Mouse (Mus musculus) bone marrow macrophage, adult 2 months (primary cell): Measurements from ENCODE around the gene Tshz2. TPM values are rescaled to one million over a fixed set of nuclear protein-coding genes. Genes with fewer than 3 reads are reported as not detected.

Experiments used
- H3K27ac ChIP-seq: 2 replicates; pipeline ENCODE4 v1.5.1; 2012; ENCODE audit warnings: low read depth, low read length; ENCODE audit not compliant: insufficient read depth
- H3K4me1 ChIP-seq: 2 replicates; pipeline ENCODE4 v1.6.1; 2012; ENCODE audit warnings: low read length; ENCODE audit not compliant: control insufficient read depth, insufficient read depth
- H3K4me3 ChIP-seq: 2 replicates; pipeline ENCODE4 v1.5.1; 2012; ENCODE audit warnings: mild to moderate bottlenecking, low read length, moderate library complexity; ENCODE audit not compliant: insufficient read depth
- CTCF ChIP-seq: IDR thresholded peaks from 2 replicates; pipeline ENCODE4 v1.5.1; 2012; ENCODE audit warnings: low read depth, mild to moderate bottlenecking, low read length, moderate library complexity
- POLR2A ChIP-seq: IDR thresholded peaks from 2 replicates; pipeline ENCODE4 v1.6.1; 2012; ENCODE audit warnings: mild to moderate bottlenecking, low read depth, low read length, borderline replicate concordance
- polyA plus RNA-seq: library from polyadenylated mRNA; stranded (reverse); fragments of >200 nt; gene quantifications from 2 replicates; pipeline ENCODE4 v1.2.4, GENCODE M21; 2012; ENCODE audit not compliant: missing spikeins, insufficient read depth, insufficient read length

Tshz2 gene
- polyA plus RNA-seq, 1 experiment: not detected

DNA sequence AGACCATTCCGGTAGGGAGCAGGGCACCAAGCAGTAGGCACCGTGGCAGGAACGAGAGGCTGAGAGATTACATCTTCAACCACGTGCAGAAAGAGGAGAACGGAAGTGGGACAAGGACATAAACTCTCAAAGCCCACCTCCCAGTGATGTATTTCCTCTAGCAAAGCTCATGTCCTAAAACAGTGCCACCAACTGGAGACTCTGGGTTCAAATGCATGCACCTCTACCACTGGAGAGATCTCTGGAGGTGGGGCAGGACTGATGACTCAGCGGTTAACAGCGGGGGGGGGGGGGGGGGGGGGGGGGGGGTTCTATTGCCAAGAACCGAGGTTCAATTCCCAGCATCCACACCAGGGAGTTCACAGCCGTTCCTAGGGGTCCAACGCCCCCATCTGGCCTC is 410.5 kb downstream of the Tshz2 start:
- TF ChIP-seq POLR2A (no peak), CTCF (no peak)
- Histone ChIP-seq H3K4me1 (no peaks in the 10 kb centered on the region), H3K27ac (no peak overlapping the region), H3K4me3 (no peak overlapping the region)

DNA sequence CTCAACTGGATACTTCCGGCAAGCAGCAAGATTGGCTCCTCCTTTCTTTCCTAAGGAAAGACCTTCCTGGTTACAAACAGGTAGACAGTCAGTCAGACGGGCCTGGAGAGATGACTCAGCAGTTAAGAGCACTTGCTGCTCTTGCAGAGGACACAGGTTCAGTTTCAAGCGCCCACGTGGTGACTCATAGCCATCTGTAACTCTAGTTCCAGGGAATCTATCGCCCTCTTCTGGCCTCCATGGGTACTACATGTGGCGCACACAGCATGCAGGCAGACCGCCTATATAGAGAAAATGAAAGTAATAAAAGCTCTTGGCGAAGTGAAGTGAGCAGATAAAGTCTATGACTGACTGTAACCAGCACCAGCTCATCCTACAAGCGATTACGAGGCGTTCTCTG is 413.1 kb downstream of the Tshz2 start:
- Histone ChIP-seq H3K4me3 (no peak overlapping the region), H3K27ac (no peak overlapping the region), H3K4me1 (no peaks in the 10 kb centered on the region)
- TF ChIP-seq CTCF (no peak; the same call in 1 of the 2 replicates), POLR2A (no peak)

DNA sequence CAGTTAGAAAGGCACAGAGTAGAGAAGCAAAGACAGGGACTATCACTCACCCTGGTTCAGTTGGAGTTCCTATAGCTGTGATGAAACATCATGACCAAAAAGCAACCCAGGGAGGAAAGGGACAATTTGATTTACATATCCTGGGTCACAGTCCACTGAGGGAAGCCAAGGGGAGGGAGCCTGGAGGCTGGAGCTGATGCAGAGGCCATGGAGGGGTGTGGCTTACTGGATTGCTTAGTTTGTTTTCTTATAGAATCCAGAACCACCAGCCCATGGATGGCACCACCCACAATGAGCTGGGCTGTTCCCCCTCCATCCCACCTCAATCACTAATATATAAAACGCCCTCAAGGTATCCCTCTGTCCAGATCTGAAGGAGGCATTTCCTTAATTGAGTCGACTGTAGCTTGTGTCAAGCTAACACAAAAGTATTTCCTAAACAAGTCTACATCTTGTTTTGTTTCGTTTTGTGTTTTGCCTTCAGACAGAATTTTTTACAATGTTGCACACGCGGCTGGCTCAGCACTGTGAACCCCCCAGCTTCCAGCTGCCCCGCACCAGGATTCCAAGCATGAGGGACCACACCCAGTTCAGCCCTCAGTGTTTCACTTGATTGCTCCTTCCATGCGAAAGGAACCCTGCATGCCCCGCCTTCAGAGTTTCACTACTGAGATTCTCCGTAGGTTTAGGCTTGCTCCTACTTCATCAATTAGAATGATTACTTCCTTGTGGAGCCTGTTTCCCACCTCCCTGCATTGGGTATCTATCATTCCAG is 413.7 kb downstream of the Tshz2 start:
- no peak for TF ChIP-seq CTCF
- H3K4me1 ChIP-seq: no peaks in the 10 kb centered on the region
- H3K27ac ChIP-seq: no peak overlapping the region
- H3K4me3 ChIP-seq: no peak overlapping the region

DNA sequence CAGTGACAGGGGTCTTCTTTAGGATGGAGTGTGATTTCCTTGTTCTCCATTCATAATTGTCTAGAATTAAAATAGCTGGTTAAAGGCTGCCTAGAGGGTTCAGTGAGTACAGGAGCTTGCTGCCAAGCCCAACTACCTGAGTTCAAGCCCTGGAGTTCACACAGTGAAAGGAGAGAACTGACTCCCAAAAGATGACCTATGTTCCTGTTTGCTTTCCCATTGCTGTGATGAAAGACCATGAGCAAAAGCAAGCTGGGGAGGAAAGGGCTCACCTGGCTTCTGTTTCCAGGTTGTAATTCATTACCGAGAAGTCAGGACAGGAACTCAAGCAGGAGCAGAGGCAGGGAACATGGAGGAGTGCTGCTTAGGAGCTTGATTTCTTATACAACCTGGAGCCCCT is 416.0 kb downstream of the Tshz2 start:
- no peak for TF ChIP-seq CTCF
- no peak for TF ChIP-seq POLR2A
- Histone ChIP-seq H3K4me1 (no peaks in the 10 kb centered on the region), H3K27ac (no peak overlapping the region), H3K4me3 (no peak overlapping the region)

DNA sequence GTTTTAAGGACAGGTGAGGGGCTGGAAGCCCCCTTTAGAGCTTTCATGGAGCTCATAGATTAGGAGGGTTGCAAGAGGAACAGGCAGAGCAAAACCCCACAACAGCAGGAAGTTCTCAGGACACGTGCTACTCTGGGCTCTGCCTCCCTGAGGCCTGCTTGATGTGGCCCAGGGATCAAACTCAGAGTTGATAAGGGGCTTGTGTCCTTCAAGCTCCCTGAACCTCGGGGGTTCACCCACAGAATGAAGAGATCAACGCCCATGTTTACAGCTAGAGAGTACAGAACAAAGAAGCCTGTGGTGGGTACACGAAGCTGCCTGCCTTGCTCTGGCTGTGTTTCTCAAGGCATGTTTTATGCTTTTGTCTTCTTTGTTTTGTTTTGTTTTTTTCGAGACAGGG is 417.8 kb downstream of the Tshz2 start:
- H3K27ac ChIP-seq: no peak overlapping the region
- no peaks in the 10 kb centered on the region for H3K4me1 ChIP-seq
- TF ChIP-seq POLR2A (no peak), CTCF (no peak)
- H3K4me3 ChIP-seq: no peak overlapping the region

DNA sequence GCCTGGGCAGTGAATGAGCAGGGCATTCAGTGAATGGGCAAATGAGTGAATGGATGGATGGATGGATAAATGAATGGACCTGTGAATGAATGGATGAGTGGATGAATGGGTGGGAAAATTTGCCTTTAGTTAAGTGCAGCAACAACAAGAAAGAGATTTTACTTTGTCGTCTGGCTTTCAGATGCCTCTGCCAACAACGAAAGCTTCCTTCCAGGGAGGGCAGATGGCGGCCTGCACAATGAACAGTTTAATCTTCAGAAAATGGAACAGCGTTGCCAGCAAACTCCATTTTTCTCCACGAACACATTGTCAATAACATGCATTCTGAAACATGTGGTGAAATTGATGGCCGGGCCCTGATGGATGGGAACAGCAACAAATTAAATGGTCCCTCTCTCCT is 418.6 kb downstream of the Tshz2 start:
- Histone ChIP-seq H3K4me1 (no peaks in the 10 kb centered on the region), H3K4me3 (no peak overlapping the region), H3K27ac (no peak overlapping the region)
- no peak for TF ChIP-seq CTCF
- TF ChIP-seq POLR2A: no peak

DNA sequence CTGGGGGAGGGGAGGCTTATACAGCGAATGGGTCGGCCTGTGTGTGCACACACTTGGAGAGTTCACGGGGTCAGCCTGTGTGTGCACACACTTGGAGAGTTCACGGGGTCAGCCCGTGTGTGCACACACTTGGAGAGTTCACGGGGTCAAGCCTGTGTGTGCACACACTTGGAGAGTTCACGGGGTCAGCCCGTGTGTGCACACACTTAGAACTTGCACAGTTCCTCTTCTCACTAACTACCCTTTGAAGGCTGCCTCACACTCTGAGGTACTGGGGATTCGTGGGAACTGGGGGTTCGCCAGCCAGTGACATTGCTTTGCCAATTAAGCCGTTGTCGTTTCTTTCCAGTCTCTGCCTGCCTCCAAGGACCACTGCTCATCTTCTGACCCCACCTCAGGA is 422.1 kb downstream of the Tshz2 start:
- Histone ChIP-seq H3K4me3 (no peak overlapping the region), H3K4me1 (peaks cover 5% of the 10 kb centered on the region), H3K27ac (no peak overlapping the region)
- TF ChIP-seq CTCF (no peak), POLR2A (no peak)

DNA sequence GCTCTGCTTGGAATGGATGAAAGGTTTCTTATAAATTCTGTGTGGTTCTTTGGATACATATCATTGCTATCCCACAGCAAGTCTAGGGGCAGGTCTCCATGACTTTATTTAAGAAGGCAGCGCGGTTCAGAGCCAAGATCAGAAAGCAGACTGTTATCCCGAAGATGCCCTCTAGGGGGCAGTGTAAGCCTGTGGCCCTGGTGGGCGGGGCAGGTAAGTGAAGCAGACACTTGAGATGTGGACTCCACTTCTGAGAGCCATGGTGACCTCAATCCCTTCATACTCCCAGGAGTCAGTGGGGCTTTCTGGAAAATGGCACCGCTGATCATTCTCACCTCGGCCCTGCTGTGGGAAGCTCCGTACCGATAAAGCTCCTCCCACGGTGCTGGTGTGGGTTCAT is 422.6 kb downstream of the Tshz2 start:
- Histone ChIP-seq H3K4me1 (peaks cover 5% of the 10 kb centered on the region), H3K27ac (no peak overlapping the region), H3K4me3 (no peak overlapping the region)
- no peak for TF ChIP-seq POLR2A
- peak; percentile 72 for TF ChIP-seq CTCF

DNA sequence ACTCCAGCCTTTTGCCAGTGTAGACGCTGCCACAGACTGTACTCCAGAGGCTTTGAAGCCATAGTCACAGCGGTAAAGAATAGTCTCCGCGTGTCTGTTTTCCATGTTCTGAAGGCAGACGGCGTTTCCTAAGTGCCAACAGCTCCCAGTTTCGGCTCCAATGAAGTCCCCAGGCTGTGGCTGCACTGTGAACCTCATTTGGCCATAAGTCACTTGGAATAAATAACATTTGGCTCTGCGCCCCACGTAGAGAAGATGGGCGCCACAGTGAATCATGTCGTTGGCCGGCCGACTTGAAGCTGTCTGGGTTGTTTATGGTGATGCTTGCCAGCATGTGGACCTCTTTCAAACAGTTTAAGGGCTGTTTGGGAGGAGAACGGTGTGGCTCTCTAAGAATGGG is 426.0 kb downstream of the Tshz2 start:
- Histone ChIP-seq H3K4me3 (no peak overlapping the region), H3K4me1 (peaks cover 5% of the 10 kb centered on the region), H3K27ac (no peak overlapping the region)
- TF ChIP-seq POLR2A (no peak), CTCF (no peak)

DNA sequence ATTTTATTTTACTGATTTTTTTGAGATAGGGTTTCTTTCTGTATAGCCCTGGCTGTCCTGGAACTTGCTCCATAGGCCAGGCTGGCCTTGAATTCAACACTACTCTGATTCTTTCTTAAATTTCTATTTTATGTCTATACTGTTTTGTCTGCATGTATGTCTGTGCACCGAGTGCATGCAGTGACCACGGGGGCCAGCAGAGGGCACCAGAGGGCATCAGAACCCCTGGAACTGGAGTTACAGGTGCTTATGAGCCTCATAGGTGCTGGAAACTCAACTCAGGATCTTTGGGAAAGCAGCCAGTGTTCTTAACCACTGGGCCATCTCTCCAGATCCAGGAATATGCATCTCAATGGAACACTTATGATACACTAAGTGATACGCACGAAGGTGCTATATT is 427.3 kb downstream of the Tshz2 start:
- Histone ChIP-seq H3K27ac (no peak overlapping the region), H3K4me1 (peaks cover 5% of the 10 kb centered on the region), H3K4me3 (no peak overlapping the region)
- peak; percentile 84 for TF ChIP-seq CTCF
- TF ChIP-seq POLR2A: no peak

DNA sequence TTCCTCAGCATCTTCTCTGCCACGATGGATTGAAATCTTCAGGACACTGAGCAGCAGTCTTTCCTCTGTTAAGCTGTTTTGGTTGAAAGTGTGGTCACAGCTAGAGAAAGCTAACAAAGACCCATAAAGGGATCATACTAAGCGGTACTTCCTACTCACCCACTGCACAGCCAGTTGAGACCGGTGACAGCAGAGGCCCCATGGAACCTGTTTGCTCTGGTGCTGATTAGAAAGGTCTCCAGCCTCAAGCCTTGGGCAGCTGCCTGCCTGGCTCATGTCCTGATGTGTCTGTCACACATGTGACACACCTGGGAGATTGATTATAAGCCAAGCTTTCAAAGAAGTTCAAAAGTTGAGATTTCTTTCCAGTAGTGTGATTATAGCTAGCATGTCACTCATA is 429.6 kb downstream of the Tshz2 start:
- Histone ChIP-seq H3K4me1 (peaks cover 5% of the 10 kb centered on the region), H3K27ac (no peak overlapping the region), H3K4me3 (no peak overlapping the region)
- TF ChIP-seq CTCF: no peak
- TF ChIP-seq POLR2A: no peak
